Mouse (Mus musculus): ENCODE results near the gene Arhgef7.

DNA sequence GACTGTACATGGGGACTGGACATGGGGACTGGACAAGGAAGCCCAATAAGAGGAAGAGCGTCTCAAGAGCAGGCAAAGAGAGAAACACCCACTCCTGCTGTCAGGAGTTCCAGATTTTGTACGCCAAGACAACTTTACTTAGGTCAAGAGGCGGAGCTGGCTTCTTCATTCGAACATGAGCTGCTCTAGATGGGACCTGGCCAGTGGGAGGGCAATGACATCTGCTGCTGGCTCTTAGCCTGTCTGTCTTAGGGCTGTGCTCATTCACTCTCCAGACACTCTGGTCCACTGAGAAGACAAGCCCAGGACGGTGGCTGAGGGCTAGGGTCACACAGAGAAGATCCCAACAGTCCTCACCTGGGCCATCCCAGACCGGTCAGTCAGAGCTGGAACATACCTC is 9.6 kb downstream of the Arhgef7 start:
- TF ChIP-seq FLI1 (IDR thresholded peaks at IDR 0.05; ENCODE audit: low read length) (no peak), GATA1 (IDR thresholded peaks at IDR 0.05; ENCODE audit: borderline replicate concordance, low read length) (no peak)
